Mouse (Mus musculus) cerebellum, adult 11 months (tissue): ENCODE measurements around the gene Brms1.

Experiments
- DNase-seq: peaks from one replicate; pipeline ENCODE4 v3.0.0; 2022

Gene Brms1

DNA sequence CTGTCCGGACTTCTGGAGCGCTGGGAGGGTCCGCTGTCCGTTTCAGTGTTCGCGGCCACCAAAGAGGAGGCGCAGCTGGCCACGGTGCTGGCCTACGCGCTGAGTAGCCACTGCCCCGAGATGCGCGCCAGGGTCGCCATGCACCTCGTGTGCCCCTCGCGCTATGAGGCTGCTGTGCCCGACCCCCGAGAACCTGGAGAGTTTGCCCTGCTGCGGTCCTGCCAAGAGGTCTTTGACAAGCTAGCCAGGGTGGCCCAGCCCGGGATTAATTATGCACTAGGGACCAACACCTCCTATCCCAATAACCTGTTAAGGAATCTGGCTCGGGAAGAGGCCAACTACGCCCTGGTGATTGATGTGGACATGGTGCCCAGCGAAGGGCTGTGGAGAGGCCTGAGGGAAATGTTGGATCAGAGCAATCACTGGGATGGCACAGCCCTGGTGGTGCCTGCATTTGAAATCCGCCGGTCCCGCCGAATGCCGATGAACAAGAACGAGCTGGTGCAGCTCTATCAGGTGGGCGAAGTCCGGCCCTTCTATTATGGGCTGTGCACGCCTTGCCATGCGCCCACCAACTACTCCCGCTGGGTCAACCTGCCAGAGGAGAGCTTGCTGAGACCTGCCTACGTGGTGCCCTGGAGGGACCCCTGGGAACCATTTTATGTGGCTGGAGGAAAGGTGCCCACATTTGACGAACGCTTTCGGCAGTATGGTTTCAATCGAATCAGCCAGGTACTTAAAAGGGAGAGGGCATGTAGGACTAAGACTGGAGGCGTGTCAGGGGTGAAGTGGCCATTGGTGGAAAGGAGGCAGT, 1.6 kb upstream of the Brms1 start:
- DNase-seq: peak; percentile 44

DNA sequence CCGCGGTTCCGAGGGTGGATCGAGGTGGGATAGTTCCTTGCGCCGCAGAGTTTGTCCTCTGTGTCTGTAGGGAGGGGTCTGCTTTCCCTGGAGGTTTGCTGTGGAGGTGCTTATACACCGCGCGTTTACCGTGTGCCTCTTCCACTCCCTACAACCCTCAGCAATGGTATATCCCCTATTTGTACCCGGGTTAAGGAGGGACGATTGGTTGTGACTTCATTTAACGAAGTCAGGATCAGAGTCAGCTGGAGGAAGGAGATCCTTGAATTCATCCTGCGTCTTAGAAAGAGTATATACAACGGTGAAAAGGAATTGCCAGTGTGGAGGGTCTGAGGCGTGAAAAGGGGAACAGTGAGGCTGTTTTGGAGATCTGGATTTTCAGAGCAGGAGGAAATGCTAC, 434 bp downstream of the Brms1 start:
- DNase-seq: no peak

DNA sequence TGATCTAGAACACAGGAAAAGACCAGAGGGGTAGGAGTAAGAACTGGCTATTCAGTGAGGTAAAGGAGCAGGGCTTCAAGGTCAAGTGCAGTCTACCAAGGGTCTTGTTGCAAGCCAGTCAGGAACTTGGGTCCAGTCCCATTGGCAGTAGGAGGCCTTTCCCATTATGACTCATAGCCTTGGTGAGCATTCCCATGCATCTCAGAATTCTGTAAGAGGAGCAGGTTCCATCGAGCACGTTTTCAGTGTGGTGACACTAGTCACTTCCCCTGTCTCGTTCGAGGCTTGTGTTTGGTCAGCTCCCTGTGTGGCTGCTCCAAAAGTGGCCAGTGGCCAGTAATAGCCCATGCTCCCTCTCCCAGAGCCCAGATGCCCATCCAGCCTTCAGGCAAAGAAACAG, 4.4 kb downstream of the Brms1 start:
- DNase-seq: no peak

DNA sequence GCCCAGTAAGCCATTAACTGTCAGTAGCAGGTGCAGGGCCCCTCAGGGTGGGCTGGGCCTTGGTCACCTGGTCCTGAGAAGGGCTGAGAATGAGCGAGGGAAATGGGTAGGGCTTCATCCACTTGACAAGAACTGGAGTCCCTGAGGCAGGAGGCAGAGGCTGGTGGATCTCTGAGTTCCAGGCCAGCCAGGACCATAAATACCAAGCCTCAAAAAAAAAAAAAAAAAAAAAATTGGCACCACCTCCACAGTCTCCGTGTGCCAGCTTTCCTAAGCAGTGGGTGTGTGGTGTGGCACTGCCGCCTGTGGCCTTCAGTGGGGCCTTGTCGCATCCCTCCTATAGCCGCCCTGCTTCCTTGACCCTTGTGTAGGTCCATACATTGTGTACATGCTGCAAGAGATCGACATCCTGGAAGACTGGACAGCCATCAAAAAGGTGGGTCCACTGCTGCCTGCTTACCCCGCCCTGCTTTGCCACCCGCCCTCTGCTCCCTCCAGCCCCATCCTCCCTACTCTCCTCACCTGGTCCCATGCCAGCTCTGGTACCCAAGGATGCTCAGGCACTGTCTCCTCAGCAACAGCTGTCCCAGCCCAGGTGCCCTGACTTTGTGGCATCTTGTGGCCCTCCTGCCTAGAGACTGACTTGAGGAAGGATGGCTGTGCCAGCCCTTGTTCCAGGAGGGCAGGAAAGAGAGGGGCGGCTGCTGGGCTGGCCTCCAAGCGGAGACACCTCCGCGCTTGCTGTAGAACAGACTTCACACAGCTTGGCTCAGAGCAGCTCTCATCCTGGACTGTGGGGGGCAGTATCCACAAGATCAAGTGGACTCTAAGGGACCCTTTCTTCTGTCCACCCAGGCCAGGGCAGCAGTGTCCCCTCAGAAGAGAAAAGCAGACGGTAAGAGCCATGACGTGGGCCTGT, 7.2 kb downstream of the Brms1 start:
- no peak for DNase-seq

DNA sequence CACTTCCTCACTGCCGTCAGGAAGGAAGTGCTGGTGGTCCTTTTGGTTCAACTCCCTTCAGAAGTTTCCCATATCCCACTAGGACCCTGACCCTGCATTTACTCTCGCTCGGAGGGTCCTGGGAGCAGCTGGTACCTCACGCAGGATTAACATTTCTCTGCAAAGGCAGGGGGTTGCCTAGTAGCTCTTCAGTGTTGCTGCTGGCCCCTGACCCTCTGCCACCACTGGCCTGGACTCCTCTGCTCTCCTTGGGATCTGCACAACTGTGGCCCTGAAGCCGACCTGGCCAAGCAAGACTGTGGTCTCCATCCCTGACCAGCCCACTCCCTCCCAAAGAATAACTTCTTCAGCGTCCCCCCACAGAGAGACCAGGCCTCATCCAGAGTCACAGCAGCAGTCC, 8.2 kb downstream of the Brms1 start:
- DNase-seq: no peak

DNA sequence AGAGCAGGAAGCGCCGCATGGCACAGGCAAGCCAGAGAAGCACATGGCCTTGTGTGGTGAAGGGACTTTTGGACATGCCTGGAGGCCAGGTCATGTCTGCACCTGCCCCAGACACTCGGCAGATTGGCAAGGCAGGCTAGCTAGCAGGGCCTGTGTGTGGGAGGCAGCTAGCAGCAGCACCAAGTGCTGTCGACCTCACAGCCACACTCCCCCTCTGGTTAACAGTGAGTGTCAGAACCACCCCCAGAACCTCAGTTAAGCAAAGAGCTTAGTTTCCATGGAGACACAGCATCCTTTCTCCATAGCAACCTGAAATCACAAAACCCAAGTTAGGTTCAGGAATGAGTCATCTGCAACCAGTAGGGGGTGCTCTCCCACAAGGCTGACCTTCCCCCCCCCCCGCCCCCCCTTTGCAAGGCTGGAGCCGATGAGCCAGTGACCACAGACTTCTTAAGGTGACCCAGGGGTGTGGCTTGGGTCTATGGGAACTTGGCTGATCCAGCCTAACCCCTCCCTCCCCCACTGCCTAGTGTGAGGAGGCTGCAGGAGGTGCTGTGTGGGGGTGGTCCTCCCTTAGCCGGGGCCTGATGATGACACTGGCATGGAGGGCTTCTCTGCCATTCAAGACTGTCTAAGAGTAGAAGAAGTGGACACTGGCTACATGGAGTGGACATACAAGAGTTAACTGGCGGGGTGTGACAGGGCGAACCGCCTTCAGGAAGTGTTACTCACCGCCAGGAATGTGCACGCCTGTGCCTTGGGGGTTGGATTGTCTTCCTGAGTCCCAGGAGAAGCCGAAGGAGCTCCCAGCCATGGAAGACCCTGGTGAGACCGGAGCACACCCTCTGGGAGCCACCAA, 9.1 kb downstream of the Brms1 start, which contains the start of gene Rin1:
Gene Rin1 (plus strand): TSS at position 435 of the 859 bp plus-strand sequence.
- no peak for DNase-seq

DNA sequence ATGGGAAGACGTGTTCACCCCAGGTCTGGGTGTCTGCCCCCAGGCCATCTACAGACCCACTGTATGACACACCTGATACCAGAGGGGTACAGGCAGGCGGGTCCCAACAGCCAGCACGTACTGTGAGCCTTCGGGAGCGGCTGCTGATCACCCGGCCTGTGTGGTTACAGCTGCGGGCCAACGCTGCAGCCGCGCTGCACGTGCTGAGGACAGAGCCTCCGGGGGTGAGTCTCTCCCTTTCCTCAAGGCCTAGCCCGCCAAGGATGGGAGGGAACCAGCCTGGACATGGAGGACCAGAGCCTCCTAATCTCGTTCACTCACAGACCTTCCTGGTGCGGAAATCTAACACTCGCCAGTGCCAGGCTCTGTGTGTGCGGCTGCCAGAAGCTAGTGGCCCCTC, 9.9 kb downstream of the Brms1 start:
- no peak for DNase-seq

DNA sequence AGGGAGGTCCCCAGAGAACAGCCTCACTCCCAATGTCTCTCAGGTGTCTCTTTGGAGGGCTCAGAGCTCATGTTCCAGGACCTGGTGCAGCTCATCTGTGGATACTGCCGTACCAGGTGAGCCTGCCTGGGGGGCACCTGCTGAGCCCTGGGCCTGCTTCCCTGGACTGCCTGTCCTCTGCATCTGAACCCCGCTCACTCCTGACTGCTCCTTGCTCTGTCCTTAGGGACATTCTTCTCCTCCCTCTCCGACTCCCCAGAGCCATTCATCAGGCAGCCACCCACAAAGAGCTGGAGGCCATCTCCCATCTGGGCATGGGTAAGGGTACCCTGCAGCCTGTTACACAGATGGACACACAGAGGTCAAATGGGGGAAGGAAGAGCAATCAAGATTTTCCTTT, 10.4 kb downstream of the Brms1 start:
- no peak for DNase-seq

DNA sequence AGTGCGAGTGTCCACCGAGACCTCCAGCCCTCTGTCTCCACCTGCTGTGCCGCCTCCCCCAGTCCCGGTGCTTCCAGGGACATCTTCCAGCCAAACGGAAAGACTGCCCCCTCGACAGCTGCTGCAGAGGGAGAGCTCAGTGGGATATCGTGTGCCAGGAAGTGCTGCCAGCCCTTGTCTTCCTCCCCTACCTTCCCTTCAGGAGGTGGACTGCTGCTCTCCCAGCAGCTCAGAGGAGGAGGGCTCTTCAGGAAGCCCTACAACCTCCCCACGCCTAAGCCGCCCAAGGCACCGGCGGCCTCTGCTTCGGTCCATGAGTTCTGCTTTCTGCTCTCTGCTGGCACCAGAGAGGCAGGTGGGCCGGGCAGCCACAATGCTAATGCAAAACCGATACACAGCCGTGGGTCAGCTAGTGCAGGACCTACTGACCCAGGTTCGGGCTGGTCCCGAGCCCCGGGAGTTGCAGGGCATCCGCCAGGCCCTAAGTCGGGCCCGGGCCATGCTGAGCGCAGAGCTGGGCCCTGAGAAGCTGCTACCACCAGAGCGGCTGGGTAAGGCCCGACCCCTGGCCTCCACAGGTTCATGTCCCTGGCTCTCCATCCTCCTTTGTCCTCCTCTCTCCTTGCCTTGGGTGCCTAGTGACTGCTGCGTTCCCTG, 11.1 kb downstream of the Brms1 start:
- DNase-seq: peak; percentile 52

DNA sequence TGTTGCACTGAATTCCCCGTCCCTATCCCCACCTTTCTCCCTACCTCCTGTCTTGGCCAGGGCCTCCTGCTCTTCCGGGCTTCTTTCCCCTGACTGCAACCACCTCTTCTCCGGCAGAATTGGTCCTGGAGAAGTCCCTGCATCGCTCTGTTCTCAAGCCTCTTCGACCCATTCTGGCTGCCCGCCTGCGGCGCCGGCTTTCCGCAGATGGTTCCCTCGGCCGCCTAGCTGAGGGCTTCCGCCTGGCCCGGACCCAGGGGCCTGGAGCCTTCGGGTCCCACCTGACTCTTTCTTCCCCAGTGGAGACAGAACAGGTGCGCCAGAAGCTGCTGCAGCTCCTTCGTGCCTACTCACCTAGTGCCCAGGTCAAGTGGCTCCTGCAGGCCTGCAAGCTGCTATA, 11.7 kb downstream of the Brms1 start:
- peak; percentile 72 for DNase-seq

DNA sequence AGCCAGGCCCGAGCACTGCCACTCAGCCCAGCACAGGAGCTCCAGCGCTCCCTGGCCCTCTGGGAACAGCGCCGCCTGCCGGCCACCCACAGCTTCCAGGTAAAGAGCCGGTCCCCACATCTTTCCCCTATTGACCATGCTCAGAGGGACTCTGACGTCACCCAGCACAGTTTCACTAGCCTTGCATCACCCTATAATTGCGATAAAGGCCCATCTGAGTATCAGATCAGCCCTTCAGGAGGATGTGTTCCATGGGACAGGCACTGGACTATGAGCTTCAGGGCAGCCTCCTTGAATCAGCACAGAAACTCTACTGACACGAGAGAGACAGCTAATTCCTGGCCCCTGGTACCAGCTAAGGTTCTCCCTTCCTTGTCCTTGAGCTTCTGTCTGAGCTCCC, 12.8 kb downstream of the Brms1 start:
- peak; percentile 75 for DNase-seq

DNA sequence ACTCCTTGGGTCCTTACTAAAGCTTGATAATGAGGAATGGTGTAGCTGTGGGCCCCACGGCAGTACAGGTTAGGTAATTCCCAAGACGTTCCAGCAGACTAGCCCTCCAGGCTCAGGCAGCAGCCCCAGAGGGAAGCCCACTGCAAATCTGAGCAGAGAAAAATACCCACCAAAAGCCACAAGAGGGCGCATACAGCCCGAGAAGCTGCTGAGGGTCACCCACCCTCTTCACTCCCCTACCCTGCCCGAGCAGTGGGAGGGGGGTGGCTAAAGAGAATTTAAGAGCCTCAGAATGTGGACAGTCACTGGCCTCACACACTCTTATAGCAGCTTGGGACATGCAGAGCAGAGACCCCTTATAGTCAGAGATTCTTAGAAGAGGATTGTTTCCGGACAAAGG, 15.1 kb downstream of the Brms1 start:
- no peak for DNase-seq

DNA sequence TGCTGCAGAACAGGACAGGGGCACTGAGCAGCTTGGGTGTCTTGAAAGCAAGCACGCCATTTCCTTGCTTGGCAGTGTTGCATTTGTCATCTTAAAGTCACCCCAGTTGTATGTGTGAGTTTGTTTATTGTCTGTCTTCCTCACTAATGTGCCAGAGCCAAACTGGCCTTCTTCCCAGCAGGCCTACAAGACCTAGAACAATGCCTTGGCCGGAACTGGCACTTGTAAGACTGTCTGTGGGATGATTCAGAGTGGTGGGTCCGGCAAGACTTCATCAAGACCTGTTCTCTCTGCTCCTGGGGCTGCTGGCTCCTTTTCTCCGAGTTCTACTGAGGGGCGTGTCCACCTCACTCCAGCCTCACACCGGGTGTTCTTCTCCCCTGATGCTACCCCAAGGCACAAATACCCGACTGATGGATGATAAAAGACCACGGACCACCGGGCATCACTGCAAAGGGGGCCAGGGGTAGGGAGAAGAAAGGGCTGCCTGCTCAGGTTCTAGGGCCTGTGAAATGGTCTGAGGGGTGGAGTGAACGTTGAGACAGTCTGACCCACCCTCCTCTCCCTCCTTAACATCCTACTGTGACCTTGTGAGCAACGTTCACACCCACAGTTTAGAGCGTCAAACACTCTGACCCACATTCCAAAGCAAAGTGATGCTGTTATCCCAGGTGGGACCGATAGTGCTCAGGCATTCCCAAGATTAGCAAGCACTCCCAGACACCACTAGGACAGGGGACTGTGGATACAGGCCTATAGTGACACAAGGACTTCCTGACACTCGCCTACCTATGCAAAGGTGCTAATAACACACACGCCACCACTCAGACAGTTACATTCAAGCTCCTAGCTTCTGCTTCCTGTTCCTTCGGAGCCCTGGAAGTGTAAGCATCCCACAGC, 17.0 kb downstream of the Brms1 start:
- DNase-seq: no peak

DNA sequence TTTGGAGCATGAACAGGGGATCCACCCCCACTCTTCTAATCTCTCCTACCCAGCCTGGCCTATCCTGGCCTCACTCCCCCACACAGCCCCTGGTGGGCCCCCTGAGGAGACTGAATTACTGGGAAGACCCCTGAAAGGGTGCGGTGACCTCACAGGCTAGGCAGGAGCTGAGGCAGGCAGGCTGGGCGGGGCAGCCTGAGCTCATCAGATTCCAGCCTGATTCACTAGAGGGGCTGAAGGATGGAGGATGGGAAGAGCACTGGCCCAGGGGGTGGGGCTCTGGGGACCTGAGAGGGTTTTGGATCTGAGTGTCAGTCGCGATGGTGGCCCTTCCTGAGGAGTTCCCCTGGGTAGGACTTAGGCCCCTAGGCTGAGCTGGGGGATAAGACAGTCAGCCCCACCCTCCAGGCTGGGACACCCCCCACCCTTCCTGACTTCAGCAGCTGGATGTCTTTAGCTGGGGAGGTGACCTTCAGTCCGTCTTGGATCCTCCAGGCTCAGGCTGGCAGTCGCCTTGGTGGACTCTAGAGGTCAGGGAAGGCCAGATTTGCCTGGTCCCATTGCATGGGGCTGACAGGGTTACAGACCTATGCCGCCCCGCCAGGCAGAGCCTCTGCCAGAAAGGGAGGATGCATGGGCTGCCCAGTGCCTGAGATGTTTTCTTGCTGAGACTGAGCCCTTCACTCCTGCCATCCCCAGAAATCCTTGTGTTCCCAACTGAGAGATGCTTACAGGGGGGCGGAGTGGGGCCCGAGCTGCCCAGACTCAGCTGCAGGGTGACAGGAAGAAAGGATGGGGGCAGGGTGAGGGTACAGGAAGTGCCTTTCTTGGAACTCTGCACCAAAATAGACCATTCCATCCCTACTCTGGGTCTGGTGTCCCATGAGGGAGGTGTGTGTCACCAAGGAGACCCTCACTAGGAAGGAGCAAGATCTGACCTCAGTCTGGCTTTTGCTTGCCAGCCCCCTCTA, 17.9 kb downstream of the Brms1 start:
- no peak for DNase-seq

DNA sequence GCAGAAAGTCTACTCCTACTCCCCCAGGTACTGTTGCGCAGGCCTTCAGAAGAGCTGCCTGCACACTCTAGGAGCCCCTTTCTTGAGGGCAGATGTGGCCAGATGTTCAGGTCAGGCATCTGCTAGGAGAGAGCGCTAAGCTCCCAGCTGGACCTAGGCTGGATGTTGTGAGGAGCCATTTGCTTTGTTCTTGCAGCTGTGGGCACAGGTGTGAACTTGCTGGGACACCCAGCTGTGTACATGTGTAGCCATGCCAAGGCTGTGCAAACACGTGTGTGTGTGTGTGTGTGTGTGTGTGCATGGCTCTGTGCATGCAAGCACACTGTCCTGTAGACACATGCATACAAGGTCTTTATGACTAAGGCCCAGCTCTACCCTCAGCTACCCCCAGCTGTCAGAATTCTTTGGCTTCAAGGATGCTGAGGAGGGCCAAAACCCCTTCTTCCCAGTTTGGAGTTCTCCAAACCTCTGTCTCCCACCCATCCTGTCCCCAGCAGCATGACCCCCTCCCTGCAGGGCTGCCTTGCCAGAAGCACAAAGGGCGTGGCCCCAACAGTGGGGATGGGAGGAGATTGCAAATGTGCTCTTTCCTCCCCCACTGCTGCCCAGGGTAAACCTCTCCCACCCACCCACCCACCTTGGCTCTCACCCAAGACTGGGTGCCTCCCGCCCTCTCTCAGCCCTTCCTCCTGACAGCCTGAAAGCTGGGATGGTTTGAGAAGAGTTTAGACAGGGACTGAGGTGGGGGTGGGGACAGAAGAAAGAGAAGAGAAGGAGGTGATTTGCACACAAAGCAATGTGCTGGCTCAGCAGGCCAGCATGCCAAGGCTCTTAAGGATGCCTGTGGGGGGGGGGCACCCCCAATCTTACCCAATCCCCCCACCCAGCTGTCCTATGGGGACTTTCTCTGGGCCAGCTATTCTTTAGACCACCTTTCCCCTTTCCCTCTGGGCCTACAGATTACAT, 19.5 kb downstream of the Brms1 start:
- DNase-seq: no peak

DNA sequence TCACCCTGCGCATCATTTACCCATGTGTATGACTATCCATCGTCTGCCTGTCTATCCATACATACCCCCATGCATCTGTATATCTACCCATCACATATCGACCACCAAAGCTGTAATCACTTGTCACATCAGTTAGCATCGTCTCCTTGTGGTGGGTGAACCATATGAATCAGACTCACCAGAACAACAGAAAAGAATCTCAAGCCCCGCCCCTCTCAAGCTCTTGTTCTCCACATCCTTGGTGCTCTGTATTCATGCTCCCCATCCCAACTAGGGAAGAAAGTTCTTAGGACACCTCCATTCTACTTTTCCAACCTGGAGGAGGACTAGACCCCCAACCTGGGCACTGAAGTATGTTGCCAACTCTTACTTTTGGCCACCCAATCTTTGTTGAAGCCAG, 20.9 kb downstream of the Brms1 start:
- DNase-seq: no peak

DNA sequence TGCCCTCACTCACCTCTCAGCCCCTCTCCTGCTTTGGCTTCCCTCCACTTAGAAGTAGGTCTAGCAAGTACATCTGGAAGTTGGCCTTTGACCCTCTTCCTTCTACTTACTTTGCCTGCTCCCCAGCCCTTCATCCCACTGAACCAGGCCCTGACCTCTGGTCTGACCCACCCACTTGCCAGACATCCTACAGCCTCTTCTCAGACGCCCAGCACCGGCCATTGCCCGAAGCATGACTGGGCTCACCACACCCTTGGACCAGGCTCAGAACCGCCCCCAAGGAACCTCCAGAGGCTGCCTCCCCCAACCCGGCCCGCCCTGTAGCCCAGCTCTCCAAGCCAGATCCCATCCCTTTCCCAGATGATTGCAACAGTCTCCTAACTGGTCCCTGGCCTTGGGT, 21.3 kb downstream of the Brms1 start:
- DNase-seq: no peak

DNA sequence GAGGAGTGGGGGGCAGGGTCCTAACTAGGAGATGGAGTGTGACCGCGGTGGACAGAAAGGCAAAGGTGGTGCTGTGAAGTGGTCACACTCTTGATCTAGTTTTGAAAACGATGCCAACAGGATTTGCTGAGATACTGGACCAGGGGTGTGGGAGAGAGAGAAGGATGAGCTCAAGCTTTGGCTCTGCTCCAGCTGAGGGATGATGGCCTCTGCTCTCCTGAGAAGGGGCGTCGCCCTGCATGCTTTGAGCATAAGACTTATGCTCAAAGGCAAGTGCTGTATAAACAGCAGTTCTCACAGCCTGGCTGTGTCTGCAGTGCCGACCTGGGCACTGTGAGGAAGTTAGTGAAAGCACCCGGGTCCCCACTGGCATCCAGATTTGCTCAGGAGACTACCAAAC, 23.9 kb downstream of the Brms1 start:
- no peak for DNase-seq
